Mouse (Mus musculus) gastrocnemius, postnatal 25 days (tissue): ENCODE measurements around the gene Rad50. TPM values are rescaled to one million over a fixed set of nuclear protein-coding genes. Genes with fewer than 3 reads are reported as not detected.

Experiments
- DNase-seq: peaks from one replicate; pipeline ENCODE4 v3.0.0; 2022
- long read RNA-seq, 2 experiments: library from polyadenylated mRNA; stranded (forward); transcript quantifications; one replicate each; pipeline ENCODE4 v2.0.0; 2021
- total RNA-seq, 2 experiments: library from RNA; stranded (reverse); gene quantifications; 1 replicate in 1 of 2; 2 replicates in 1 of 2; pipeline ENCODE4 v1.2.3; 2021

The Rad50 gene
- 1 to 10 TPM; 4.9 to 5.1 TPM for total RNA-seq
- long read RNA-seq, experiment 1, full-length matches to known transcripts, result 1 of 3 reads
- long read RNA-seq, experiment 1, partial matches to known transcripts, result 0 of 3 reads
- long read RNA-seq, experiment 1, other reads (novel, unspliced or antisense), result 2 of 3 reads
- long read RNA-seq, experiment 2, full-length matches to known transcripts, result 1 of 2 reads
- long read RNA-seq, experiment 2, partial matches to known transcripts, result 0 of 2 reads
- long read RNA-seq, experiment 2, other reads (novel, unspliced or antisense), result 1 of 2 reads

DNA sequence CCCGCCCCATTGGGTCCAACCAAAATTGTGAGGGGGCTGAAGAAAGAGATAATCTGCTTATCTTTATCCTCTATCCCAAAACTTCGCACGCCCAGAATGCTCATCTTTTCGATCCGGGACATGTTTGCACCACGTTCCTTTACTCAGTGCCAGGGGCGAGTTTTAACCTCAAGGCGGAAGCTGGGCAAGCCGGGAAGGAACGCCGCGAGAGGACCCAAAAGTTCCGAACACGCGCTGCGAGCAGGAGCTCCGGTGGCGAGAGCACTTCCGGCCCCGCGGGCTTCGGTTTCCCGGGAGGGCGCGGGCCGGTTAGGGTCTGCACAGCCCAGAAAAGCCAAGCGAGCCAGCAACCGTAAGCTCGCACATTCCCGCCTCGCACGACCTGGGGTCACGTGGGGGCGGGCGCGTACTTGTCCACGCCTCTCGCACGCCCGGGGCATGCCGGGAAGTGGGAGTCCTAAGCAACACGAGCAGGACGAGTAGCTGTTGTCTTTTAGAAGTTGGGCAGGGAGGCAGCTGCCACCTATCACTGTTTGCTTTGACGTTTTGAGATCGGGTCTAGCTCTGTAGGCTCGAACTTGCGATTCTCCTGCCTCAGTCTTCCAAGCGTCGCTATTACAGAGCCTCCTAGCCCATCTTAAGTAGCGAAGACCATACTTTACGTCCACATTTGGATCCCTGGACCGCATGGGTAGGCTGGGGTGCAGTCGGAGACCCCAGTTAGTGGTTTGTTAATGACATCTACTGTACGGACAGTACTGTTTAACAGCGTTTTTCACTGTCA is at the start of gene Rad50:
Gene Rad50, minus strand, starts transcription at position 386 of the 784 bp plus-strand sequence.
- peak; percentile 90 for DNase-seq

DNA sequence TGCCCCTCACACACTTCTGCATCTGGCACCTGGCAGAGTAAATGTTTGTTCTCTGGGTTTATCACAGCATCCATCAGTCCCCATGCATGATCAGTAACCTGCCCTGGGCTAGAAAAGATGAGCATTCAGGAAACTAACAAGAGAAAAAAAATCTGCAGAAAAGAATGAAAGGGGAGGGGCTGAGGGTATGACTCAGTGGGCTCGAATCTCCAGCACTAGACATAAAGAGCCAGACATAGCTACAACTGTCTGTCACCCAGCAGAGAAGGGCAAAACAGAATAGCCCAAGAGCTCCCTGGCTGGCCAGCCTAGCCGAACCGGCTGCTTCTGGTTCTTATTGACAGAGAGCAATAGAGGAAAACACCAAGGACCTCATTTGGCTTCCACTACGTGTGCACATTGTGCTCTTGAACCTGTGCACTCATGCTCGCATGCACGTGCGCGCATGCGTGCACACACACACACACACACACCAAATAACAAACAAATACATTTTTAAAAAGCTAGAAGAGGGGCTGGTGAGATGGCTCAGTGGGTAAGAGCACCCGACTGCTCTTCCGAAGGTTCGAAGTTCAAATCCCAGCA is 48.0 kb upstream of the Rad50 start:
- no peak for DNase-seq

DNA sequence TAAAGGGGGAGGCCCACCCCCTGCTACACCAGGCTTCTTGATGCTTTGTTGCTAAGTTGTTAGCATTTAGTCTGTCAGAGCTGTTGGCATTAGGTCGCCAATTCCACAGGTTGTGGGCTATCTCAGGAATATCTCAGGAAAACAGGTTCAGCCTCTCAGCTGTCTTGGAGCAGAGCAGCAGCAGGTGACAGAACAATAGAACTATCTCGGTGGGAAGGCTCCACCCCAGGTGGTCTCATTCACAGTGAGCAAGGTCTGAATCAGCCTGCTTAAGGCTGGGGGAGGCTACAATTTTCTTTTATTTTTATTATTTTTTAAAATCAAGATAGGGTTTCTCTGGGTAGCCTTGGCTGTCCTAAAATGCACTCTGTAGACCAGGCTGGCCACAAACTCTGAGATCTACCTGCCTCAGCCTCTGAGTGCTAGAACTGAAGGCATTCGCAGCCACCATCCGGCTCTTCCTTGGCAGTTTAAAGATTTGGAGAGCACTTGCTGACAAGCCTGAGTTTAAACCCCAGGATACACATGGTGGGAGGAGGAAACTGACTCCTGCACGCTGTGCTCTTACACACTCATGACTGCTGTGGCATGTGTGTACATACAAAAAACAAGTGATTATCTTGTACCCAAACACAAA is 42.7 kb upstream of the Rad50 start:
- no peak for DNase-seq

- DNase-seq, result no peak
Measured at GRCm38 (mm10) chr11:53749306-53749705, 42.2 kb upstream of the Rad50 start.

GRCm38 (mm10) chr11:53748614-53749013 is 41.5 kb upstream of the Rad50 start:
- no peak for DNase-seq

DNA sequence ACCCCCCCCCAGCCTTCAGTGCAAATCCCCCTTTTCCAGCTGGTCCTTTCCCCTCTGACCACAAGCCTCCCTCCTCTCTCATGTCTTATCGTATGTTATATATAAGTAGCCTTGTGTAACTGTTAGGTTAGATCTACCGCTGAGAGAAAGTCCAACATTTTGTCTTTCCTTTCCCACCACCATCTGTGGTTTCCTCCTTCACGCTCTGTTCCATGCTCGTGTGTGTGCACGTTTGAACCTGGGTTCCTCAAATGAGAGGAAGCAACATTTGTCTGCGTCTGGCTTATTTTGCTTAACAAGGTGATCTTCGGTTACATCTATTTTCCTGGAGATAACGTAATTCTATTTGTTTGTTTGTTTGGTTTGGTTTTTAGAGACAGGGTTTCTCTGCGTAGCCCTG is 40.9 kb upstream of the Rad50 start:
- DNase-seq, result no peak

- no peak for DNase-seq
Measured at GRCm38 (mm10) chr11:53745260-53745659, 38.1 kb upstream of the Rad50 start.

GRCm38 (mm10) chr11:53742353-53742752 is 35.2 kb upstream of the Rad50 start:
- DNase-seq, result no peak

DNA sequence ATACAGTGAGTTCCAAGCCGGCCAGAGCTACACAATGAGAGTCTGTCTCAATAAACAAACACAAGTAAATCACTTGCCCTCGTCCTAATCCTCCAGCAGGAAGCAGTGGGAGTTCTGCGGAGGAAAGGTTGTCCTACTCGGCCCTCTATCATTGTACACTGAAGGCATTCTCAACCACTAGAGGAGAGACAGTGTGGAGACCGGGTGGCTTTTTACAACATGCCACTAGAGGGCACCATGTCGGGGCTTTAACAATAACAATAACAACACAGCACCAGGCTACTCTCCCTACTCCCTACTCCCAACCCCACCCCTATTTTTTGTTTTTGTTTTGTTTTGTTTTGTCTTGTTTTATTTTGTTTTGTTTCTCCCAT is 30.4 kb upstream of the Rad50 start:
- peak; percentile 50 for DNase-seq

GRCm38 (mm10) chr11:53736771-53737572 is 29.9 kb upstream of the Rad50 start:
- DNase-seq, result peak; percentile 60

- DNase-seq, result peak; percentile 40
Measured at GRCm38 (mm10) chr11:53735682-53736245, 28.6 kb upstream of the Rad50 start.

- no peak for DNase-seq
Measured at GRCm38 (mm10) chr11:53734970-53735681, 28.0 kb upstream of the Rad50 start.

- DNase-seq, result no peak
Measured at GRCm38 (mm10) chr11:53734431-53734830, 27.3 kb upstream of the Rad50 start.

DNA sequence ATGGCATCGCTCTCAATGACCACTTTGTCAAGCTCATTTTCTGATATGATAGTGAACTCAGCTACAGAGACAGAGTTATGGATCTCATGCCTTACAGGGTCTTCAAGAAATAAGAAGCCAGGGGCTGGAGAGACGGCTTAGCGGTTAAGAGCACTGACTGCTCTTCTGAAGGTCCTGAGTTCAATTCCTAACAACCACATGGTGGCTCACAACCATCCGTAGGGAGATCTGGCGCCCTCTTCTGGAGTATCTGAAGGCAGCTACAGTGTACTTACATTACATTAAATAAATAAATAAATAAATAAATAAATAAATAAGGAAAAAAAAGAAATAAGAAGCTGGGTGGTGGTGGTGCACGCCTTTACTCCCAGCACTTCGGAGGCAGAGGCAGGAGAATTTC is 26.7 kb upstream of the Rad50 start:
- no peak for DNase-seq

DNA sequence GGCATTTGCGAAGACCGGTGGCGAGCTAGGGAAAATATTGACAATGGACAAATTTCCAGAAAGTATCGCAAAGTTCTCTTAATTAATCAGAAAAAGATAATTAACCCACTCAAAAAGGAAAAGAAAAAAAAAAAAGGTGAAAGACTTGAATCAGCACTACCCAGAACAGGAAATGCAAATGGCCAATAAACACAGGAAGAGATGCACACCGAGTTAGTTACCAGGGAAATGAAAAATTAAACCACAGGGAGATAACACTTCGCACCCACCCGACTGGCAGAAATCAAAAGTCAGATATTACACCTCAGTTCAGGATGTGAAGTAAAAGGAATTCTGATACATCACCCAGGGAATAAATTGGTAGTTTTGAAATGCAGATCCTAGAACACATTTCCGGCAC is 25.1 kb upstream of the Rad50 start:
- DNase-seq, result no peak

- no peak for DNase-seq
Measured at GRCm38 (mm10) chr11:53731457-53731856, 24.3 kb upstream of the Rad50 start.

DNA sequence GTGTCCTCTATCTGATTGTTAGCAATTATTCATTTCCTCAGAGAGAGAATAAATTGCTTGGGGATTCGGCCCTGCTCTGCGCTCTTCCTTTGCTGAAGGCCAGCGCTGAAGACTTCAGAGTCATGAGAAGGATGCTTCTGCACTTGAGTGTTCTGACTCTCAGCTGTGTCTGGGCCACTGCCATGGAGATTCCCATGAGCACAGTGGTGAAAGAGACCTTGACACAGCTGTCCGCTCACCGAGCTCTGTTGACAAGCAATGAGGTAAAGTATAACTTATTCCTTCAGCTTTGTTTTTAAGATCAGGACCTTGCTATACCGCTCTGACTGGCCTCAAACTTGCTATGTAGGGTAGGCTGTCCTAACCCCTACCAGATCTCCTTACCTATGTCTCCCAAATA is 13.6 kb upstream of the Rad50 start, which contains the start of gene Il5:
Gene Il5, plus strand, starts transcription at position 80 of the 400 bp plus-strand sequence.
- DNase-seq, result no peak

DNA sequence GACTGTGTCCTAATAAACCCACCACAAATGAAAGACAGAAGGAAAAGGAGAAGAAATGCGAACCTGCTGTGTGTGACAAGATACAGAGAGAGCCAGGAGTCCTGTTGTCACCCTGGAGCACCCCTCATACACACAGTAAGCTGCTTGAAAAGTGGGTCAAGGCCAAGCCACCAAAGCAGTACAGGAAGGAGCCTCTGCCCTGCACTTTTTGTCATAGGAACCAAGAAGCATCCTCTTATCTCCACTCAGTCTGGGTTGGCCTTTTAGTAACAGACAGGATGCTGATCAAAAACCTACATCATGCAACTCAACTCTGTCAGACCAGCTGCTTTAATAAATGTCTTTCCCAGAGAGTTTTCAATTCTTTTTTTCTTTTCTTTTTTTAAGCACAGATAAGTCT is 12.6 kb upstream of the Rad50 start:
- DNase-seq, result no peak

DNA sequence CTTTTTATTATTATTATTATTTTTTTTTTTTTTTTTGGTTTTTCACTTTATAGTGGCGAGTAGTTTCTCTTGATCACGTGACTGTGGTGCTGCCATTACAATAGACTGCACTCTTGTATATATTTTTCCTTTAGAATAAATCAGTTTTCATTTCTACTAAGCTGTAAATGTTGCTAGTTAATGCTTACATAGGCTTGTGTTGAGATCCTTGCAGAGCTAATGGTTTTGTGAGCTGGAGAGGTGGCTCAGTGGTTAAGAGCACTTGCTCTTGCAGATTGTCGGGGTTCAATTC is 545 bp upstream of the Rad50 start:
- no peak for DNase-seq

- no peak for DNase-seq
Measured at GRCm38 (mm10) chr11:53706236-53706933, 734 bp downstream of the Rad50 start.

GRCm38 (mm10) chr11:53699351-53699750 is 7.8 kb downstream of the Rad50 start:
- no peak for DNase-seq
